Mouse (Mus musculus) Patski (cell line): ENCODE data around the gene Vipr1. TPM values are rescaled to one million over a fixed set of nuclear protein-coding genes. Genes with fewer than 3 reads are reported as not detected.
"Not testable (repeated sequence)": the region's sequence is repeated elsewhere in the genome, so short reads cannot be mapped to it uniquely, and the experiment has no call there.

Experiments used
- ATAC-seq: fragments of 100-300 bp; one replicate; pipeline ENCODE4 v1.8.0; 2021
- CTCF ChIA-PET: fragments of 350-600 bp; sonication (Branson Sonifier 250); formaldehyde crosslinking; loops from one replicate; lab custom pipeline; 2022; ENCODE audit warnings: inconsistent platforms; lab: Charles Lee
- POLR2A ChIA-PET: fragments of 350-600 bp; sonication (Branson Sonifier 250); formaldehyde crosslinking; loops from one replicate; lab custom pipeline; 2022; ENCODE audit warnings: antibody characterized with exemption, inconsistent platforms; lab: Charles Lee
- DNase-seq: peaks from one replicate; pipeline ENCODE4 v3.0.0-alpha.2; 2011; ENCODE audit warnings: low read depth, low spot score
- H3K27me3 ChIP-seq: fragments of 371-371 bp; one replicate; pipeline ENCODE4 v1.5.1; 2021
- CTCF ChIP-seq: fragments of 100-300 bp; IDR thresholded peaks from one replicate; pipeline ENCODE4 v1.5.1; 2021
- in situ Hi-C: fragments of 300-500 bp; cut with MboI; formaldehyde crosslinking; loops from 3 replicates; pipeline ENCODE4 v1.11.1; 2018; ENCODE audit warnings: low pct_unique_long_range_greater_than_20kb, mixed read lengths
- polyA plus RNA-seq: library from polyadenylated mRNA; unstranded; gene quantifications from one replicate; pipeline ENCODE4 v1.2.3, GENCODE M21; 2021

The Vipr1 gene
- not detected for polyA plus RNA-seq

GRCm38 (mm10) chr9:121642401-121643181 is at the start of gene Vipr1:
Vipr1 (plus strand) TSS chr9:121642716.
- ATAC-seq = peak; percentile 27
- in situ Hi-C loops = no loop called here
- ChIA-PET POLR2A (no interaction called here), CTCF (interaction anchor here (1.2 kb wide), 1 partner anchor 10 kb away, joined by 3 read pairs; no protein-coding TSS in a partner anchor)
- no peak for TF ChIP-seq CTCF
- peaks cover 56% of the 10 kb centered on the region for H3K27me3 ChIP-seq
- no peak for DNase-seq

GRCm38 (mm10) chr9:121592948-121593550 is 49.5 kb upstream of the Vipr1 start:
- peaks cover 14% of the 10 kb centered on the region for H3K27me3 ChIP-seq
- CTCF ChIA-PET = no interaction called here
- in situ Hi-C loops = no loop called here
- ATAC-seq (no peak), DNase-seq (no peak)
- POLR2A ChIA-PET = no interaction called here
- no peak for TF ChIP-seq CTCF

GRCm38 (mm10) chr9:121593768-121594167 is 48.7 kb upstream of the Vipr1 start:
- ATAC-seq, DNase-seq, in situ Hi-C loops, POLR2A ChIA-PET, CTCF ChIA-PET: not testable (repeated sequence)
- H3K27me3 ChIP-seq = peaks cover 14% of the 10 kb centered on the region

- in situ Hi-C loops = loop anchor here (5.0 kb wide), 1 partner anchor 197 kb away; no protein-coding TSS in a partner anchor
- peaks cover 15% of the 10 kb centered on the region for H3K27me3 ChIP-seq
- POLR2A ChIA-PET = no interaction called here
Observed at GRCm38 (mm10) chr9:121594771-121595170, 47.7 kb upstream of the Vipr1 start.

GRCm38 (mm10) chr9:121598106-121598505 is 44.4 kb upstream of the Vipr1 start:
- TF ChIP-seq CTCF = no peak
- in situ Hi-C loops = loop anchor here (5.0 kb wide), 1 partner anchor 201 kb away; no protein-coding TSS in a partner anchor
- DNase-seq = no peak
- H3K27me3 ChIP-seq = peaks cover 11% of the 10 kb centered on the region
- ChIA-PET POLR2A (no interaction called here), CTCF (no interaction called here)
- no peak for ATAC-seq

More at GRCm38 (mm10) chr9:121594771-121595170, 47.7 kb upstream of the Vipr1 start:
- ATAC-seq (no peak), DNase-seq (no peak)
- CTCF ChIA-PET = no interaction called here
- no peak for TF ChIP-seq CTCF

GRCm38 (mm10) chr9:121599551-121599950 is 43.0 kb upstream of the Vipr1 start:
- ATAC-seq (no peak), DNase-seq (no peak)
- in situ Hi-C loops = loop anchor here (5.0 kb wide), 1 partner anchor 202 kb away; no protein-coding TSS in a partner anchor
- peaks cover 20% of the 10 kb centered on the region for H3K27me3 ChIP-seq
- TF ChIP-seq CTCF = no peak
- CTCF ChIA-PET = interaction anchor here (0.9 kb wide), 1 partner anchor 120 kb away, joined by 3 read pairs; no protein-coding TSS in a partner anchor
- POLR2A ChIA-PET = no interaction called here

GRCm38 (mm10) chr9:121600201-121600860 is 42.2 kb upstream of the Vipr1 start:
- TF ChIP-seq CTCF = no peak
- in situ Hi-C loops = loop anchor here (5.0 to 10.0 kb wide), 2 partner anchors 118 to 346 kb away; no protein-coding TSS in a partner anchor
- peaks cover 16% of the 10 kb centered on the region for H3K27me3 ChIP-seq
- ATAC-seq = no peak
- no peak for DNase-seq
- ChIA-PET POLR2A (no interaction called here), CTCF (interaction anchor here (1.2 kb wide), 1 partner anchor 120 kb away, joined by 3 read pairs; no protein-coding TSS in a partner anchor)

GRCm38 (mm10) chr9:121600861-121601427 is 41.6 kb upstream of the Vipr1 start:
- DNase-seq (no peak), ATAC-seq (no peak)
- POLR2A ChIA-PET = no interaction called here

GRCm38 (mm10) chr9:121602381-121602780 is 40.1 kb upstream of the Vipr1 start:
- ATAC-seq = no peak
- in situ Hi-C loops = loop anchor here (5.0 to 10.0 kb wide), 2 partner anchors 120 to 348 kb away; no protein-coding TSS in a partner anchor

More at GRCm38 (mm10) chr9:121600861-121601427, 41.6 kb upstream of the Vipr1 start:
- CTCF ChIA-PET = interaction anchor here (0.9 to 1.2 kb wide), 2 partner anchors 121 to 124 kb away, joined by 3 read pairs; no protein-coding TSS in a partner anchor
- TF ChIP-seq CTCF = no peak
- in situ Hi-C loops = loop anchor here (5.0 to 10.0 kb wide), 2 partner anchors 119 to 346 kb away; no protein-coding TSS in a partner anchor
- peaks cover 14% of the 10 kb centered on the region for H3K27me3 ChIP-seq

More at GRCm38 (mm10) chr9:121602381-121602780, 40.1 kb upstream of the Vipr1 start:
- TF ChIP-seq CTCF = no peak
- POLR2A ChIA-PET = no interaction called here
- peaks cover 17% of the 10 kb centered on the region for H3K27me3 ChIP-seq
- CTCF ChIA-PET = interaction anchor here (1.0 to 1.1 kb wide), 2 partner anchors 118 to 123 kb away, joined by 3 to 4 read pairs; no protein-coding TSS in a partner anchor
- no peak for DNase-seq
